Mouse (Mus musculus) right cerebral cortex, postnatal 14 days (tissue): Measurements from ENCODE around the gene Trappc2.
A peak's percentile ranks its signal among the peaks of the same experiment; 100 is the strongest.

Source experiments
- DNase-seq: peaks from one replicate; pipeline ENCODE4 v3.0.0; 2022

Gene Trappc2

GRCm38 (mm10) chrX:166440036-166440615 lies at the start of gene Trappc2:
TSS of gene Trappc2 (plus strand) at chrX:166440574.
- no peak for DNase-seq

- DNase-seq: no peak
Observed at GRCm38 (mm10) chrX:166393753-166394152, 46.6 kb upstream of the Trappc2 start.

GRCm38 (mm10) chrX:166407865-166408264 lies 32.5 kb upstream of the Trappc2 start:
- no peak for DNase-seq

GRCm38 (mm10) chrX:166416196-166416595 lies 24.2 kb upstream of the Trappc2 start:
- DNase-seq: no peak

- DNase-seq: no peak
Observed at GRCm38 (mm10) chrX:166434812-166435211, 5.6 kb upstream of the Trappc2 start.

- peak; percentile 83 for DNase-seq
Observed at GRCm38 (mm10) chrX:166440616-166441063, 266 bp downstream of the Trappc2 start, which contains the start of gene Ofd1. TSS of gene Ofd1 (minus strand) at chrX:166440704.

- no peak for DNase-seq
Observed at GRCm38 (mm10) chrX:166444552-166444951, 4.2 kb downstream of the Trappc2 start.

- no peak for DNase-seq
Observed at GRCm38 (mm10) chrX:166453532-166453931, 13.2 kb downstream of the Trappc2 start.

GRCm38 (mm10) chrX:166454331-166454730 lies 14.0 kb downstream of the Trappc2 start:
- DNase-seq: no peak

GRCm38 (mm10) chrX:166455525-166455924 lies 15.2 kb downstream of the Trappc2 start:
- DNase-seq: no peak

GRCm38 (mm10) chrX:166468321-166468720 lies 27.9 kb downstream of the Trappc2 start:
- DNase-seq: no peak

GRCm38 (mm10) chrX:166472612-166473011 lies 32.2 kb downstream of the Trappc2 start:
- no peak for DNase-seq

- DNase-seq: no peak
Observed at GRCm38 (mm10) chrX:166477393-166477792, 37.0 kb downstream of the Trappc2 start.

GRCm38 (mm10) chrX:166478631-166479364 lies 38.4 kb downstream of the Trappc2 start:
- DNase-seq: peak; percentile 12

- peak; percentile 88 for DNase-seq
Observed at GRCm38 (mm10) chrX:166479365-166479983, 39.1 kb downstream of the Trappc2 start, which contains the start of gene Rab9. TSS of gene Rab9 (minus strand) at chrX:166479867.

- DNase-seq: no peak
Observed at GRCm38 (mm10) chrX:166495052-166495451, 54.7 kb downstream of the Trappc2 start.

- DNase-seq: no peak
Observed at GRCm38 (mm10) chrX:166497771-166498170, 57.4 kb downstream of the Trappc2 start.

- DNase-seq: no peak
Observed at GRCm38 (mm10) chrX:166499496-166500190, 59.3 kb downstream of the Trappc2 start.
